Mouse (Mus musculus) lung, adult 2 months (tissue): Measurements from ENCODE around the gene Wfdc3. TPM values are rescaled to one million over a fixed set of nuclear protein-coding genes. Genes with fewer than 3 reads are reported as not detected.

Experiments used
- DNase-seq: peaks from one replicate; pipeline ENCODE4 v3.0.0; 2022
- H3K4me1 ChIP-seq: fragments of 200-500 bp; 2 replicates; pipeline ENCODE4 v1.6.1; 2011; ENCODE audit warnings: low read length; ENCODE audit not compliant: control insufficient read depth, insufficient read depth
- H3K4me3 ChIP-seq: fragments of 200-500 bp; replicated peaks from 2 replicates; pipeline ENCODE3; 2011; ENCODE audit warnings: low read depth, mild to moderate bottlenecking, control low read depth, low read length; ENCODE audit errors: extremely low read depth
- CTCF ChIP-seq: fragments of 200-500 bp; IDR thresholded peaks from 2 replicates; pipeline ENCODE4 v1.5.1; 2011; ENCODE audit warnings: mild to moderate bottlenecking, low read length, control low read depth; ENCODE audit not compliant: insufficient read depth
- POLR2A ChIP-seq: fragments of 200-500 bp; IDR thresholded peaks from 2 replicates; pipeline ENCODE4 v1.6.1; 2011; ENCODE audit warnings: low read depth, mild to moderate bottlenecking, control low read depth, low read length, borderline replicate concordance; ENCODE audit errors: extremely low read depth
- WGBS: fragments of 180-500 bp; shearing (Covaris S2); methylation state at CpG from one replicate; pipeline ENCODE4 v1.1.7; 2018; 5-methylcytosine and 5-hydroxymethylcytosine counted together
- polyA plus RNA-seq: library from polyadenylated mRNA; depleted of rRNA; stranded (reverse); fragments of >200 nt; gene quantifications from 2 replicates; pipeline ENCODE4 v1.2.3, GENCODE M21; 2012

Gene Wfdc3
- polyA plus RNA-seq, 1 experiment, result 1.3 TPM

- peaks cover 5% of the 10 kb centered on the region for H3K4me1 ChIP-seq
- no peak for DNase-seq
- TF ChIP-seq POLR2A, result no peak
- TF ChIP-seq CTCF, result no peak
- no peak overlapping the region for H3K4me3 ChIP-seq
- 81% methylated on average over 6 of the region's 6 CpGs for WGBS
These were observed 3.3 kb upstream of the Wfdc3 start for GRCm38 (mm10) chr2:164748991-164749390.

- WGBS, result 81% methylated on average over 4 of the region's 4 CpGs
- H3K4me1 ChIP-seq, result peaks cover 5% of the 10 kb centered on the region
- DNase-seq, result no peak
- no peak for TF ChIP-seq CTCF
- no peak for TF ChIP-seq POLR2A
- H3K4me3 ChIP-seq, result no peak overlapping the region
These were observed 2.5 kb upstream of the Wfdc3 start for GRCm38 (mm10) chr2:164748191-164748590.

GRCm38 (mm10) chr2:164746693-164747092 is 962 bp upstream of the Wfdc3 start:
- H3K4me1 ChIP-seq, result peaks cover 5% of the 10 kb centered on the region
- no peak for DNase-seq
- 28% methylated on average over 8 of the region's 8 CpGs for WGBS
- H3K4me3 ChIP-seq, result peak overlapping the region; percentile 99
- TF ChIP-seq CTCF (no peak), POLR2A (no peak)

GRCm38 (mm10) chr2:164744987-164745386 is 744 bp downstream of the Wfdc3 start:
- TF ChIP-seq POLR2A, result no peak
- no peak for TF ChIP-seq CTCF
- Histone ChIP-seq H3K4me1 (peaks cover 5% of the 10 kb centered on the region), H3K4me3 (peak overlapping the region; percentile 99)
- no peak for DNase-seq
- 58% methylated on average over 13 of the region's 13 CpGs for whole genome bisulfite sequencing

- TF ChIP-seq CTCF (no peak), POLR2A (no peak)
- 45% methylated on average over 7 of the region's 7 CpGs for WGBS
- DNase-seq, result no peak
- Histone ChIP-seq H3K4me1 (no peaks in the 10 kb centered on the region), H3K4me3 (no peak overlapping the region)
These were observed 5.9 kb downstream of the Wfdc3 start for GRCm38 (mm10) chr2:164739876-164740275.

- DNase-seq, result no peak
- no peak overlapping the region for H3K4me3 ChIP-seq
- 56% methylated on average over 3 of the region's 3 CpGs for WGBS
These were observed 8.2 kb downstream of the Wfdc3 start for GRCm38 (mm10) chr2:164737377-164738090.

GRCm38 (mm10) chr2:164735446-164735845 is 10.3 kb downstream of the Wfdc3 start:
- no peak for TF ChIP-seq POLR2A
- no peak for TF ChIP-seq CTCF
- WGBS, result 81% methylated on average over 5 of the region's 5 CpGs

More at GRCm38 (mm10) chr2:164737377-164738090, 8.2 kb downstream of the Wfdc3 start:
- H3K4me1 ChIP-seq, result no peaks in the 10 kb centered on the region
- TF ChIP-seq CTCF, result no peak
- no peak for TF ChIP-seq POLR2A

GRCm38 (mm10) chr2:164734839-164735238 is 10.9 kb downstream of the Wfdc3 start:
- Histone ChIP-seq H3K4me3 (no peak overlapping the region), H3K4me1 (no peaks in the 10 kb centered on the region)
- WGBS, result 65% methylated on average over 5 of the region's 5 CpGs
- TF ChIP-seq POLR2A (no peak), CTCF (no peak)
- no peak for DNase-seq

More at GRCm38 (mm10) chr2:164735446-164735845, 10.3 kb downstream of the Wfdc3 start:
- Histone ChIP-seq H3K4me3 (no peak overlapping the region), H3K4me1 (no peaks in the 10 kb centered on the region)
- no peak for DNase-seq

- WGBS, result 60% methylated on average over 2 of the region's 2 CpGs
- no peak for DNase-seq
- no peak for TF ChIP-seq POLR2A
- no peak for TF ChIP-seq CTCF
- Histone ChIP-seq H3K4me3 (no peak overlapping the region), H3K4me1 (no peaks in the 10 kb centered on the region)
These were observed 12.5 kb downstream of the Wfdc3 start for GRCm38 (mm10) chr2:164733259-164733658.

GRCm38 (mm10) chr2:164731719-164732118 is 14.0 kb downstream of the Wfdc3 start:
- Histone ChIP-seq H3K4me3 (no peak overlapping the region), H3K4me1 (no peaks in the 10 kb centered on the region)
- 73% methylated on average over 5 of the region's 5 CpGs for WGBS
- no peak for DNase-seq
- no peak for TF ChIP-seq POLR2A
- no peak for TF ChIP-seq CTCF
